Mouse (Mus musculus) limb, embryonic 14.5 days (tissue): ENCODE measurements around the gene Ccr4. TPM values are rescaled to one million over a fixed set of nuclear protein-coding genes. Genes with fewer than 3 reads are reported as not detected.
A peak's percentile ranks its signal among the peaks of the same experiment; 100 is the strongest.
"Not testable (repeated sequence)": the region's sequence is repeated elsewhere in the genome, so short reads cannot be mapped to it uniquely, and the experiment has no call there.

Experiments
- ATAC-seq: fragments of 200-750 bp; cut with Nextera tagmentation; 2 replicates; pipeline ENCODE4 v1.8.0; 2017; ENCODE audit warnings: low read depth, moderate number of reproducible peaks, moderate TSS enrichment; ENCODE audit not compliant: low FRiP score
- DNase-seq: peaks from one replicate; pipeline ENCODE4 v3.0.0-alpha.2; 2015; ENCODE audit warnings: low spot score
- H3K27ac ChIP-seq: fragments of 300-500 bp; sonication (generic); replicated peaks from 2 replicates; pipeline ENCODE4 v1.5.1; 2014; ENCODE audit warnings: low read depth, mild to moderate bottlenecking, low read length, moderate library complexity, mixed read lengths
- H3K27me3 ChIP-seq: fragments of 300-500 bp; sonication (generic); 2 replicates; pipeline ENCODE4 v1.6.1; 2014; ENCODE audit warnings: low read length, mixed read lengths; ENCODE audit not compliant: control insufficient read depth, insufficient read depth
- H3K36me3 ChIP-seq: fragments of 300-500 bp; sonication (generic); 2 replicates; pipeline ENCODE4 v1.6.1; 2014; ENCODE audit warnings: mild to moderate bottlenecking, low read length, moderate library complexity, mixed read lengths; ENCODE audit not compliant: control insufficient read depth, insufficient read depth
- H3K4me1 ChIP-seq: fragments of 300-500 bp; sonication (generic); 2 replicates; pipeline ENCODE4 v1.6.1; 2014; ENCODE audit warnings: antibody characterized with exemption, low read length, mixed read lengths; ENCODE audit not compliant: control insufficient read depth, insufficient read depth
- H3K4me2 ChIP-seq: fragments of 300-500 bp; sonication (generic); replicated peaks from 2 replicates; pipeline ENCODE4 v1.6.1; 2014; ENCODE audit warnings: low read depth, mild to moderate bottlenecking, low read length, moderate library complexity; ENCODE audit not compliant: severe bottlenecking
- H3K4me3 ChIP-seq: fragments of 300-500 bp; sonication (generic); replicated peaks from 2 replicates; pipeline ENCODE4 v1.5.1; 2014; ENCODE audit warnings: low read length
- H3K9ac ChIP-seq: fragments of 300-500 bp; sonication (generic); 2 replicates; pipeline ENCODE4 v1.6.1; 2014; ENCODE audit warnings: mild to moderate bottlenecking, low read depth, low read length, moderate library complexity; ENCODE audit not compliant: severe bottlenecking
- H3K9me3 ChIP-seq: fragments of 300-500 bp; sonication (generic); 2 replicates; pipeline ENCODE4 v1.6.1; 2016; ENCODE audit warnings: low read length; ENCODE audit not compliant: control insufficient read depth
- POLR2A ChIP-seq: fragments of 200-500 bp; IDR thresholded peaks from 2 replicates; pipeline ENCODE4 v1.8.0; 2012; ENCODE audit warnings: inconsistent platforms, mild to moderate bottlenecking, moderate library complexity, borderline replicate concordance; ENCODE audit not compliant: insufficient read depth, insufficient read length; ENCODE audit errors: extremely low read depth
- WGBS: fragments of 180-500 bp; shearing (Covaris S2); extraction: QIAGEN DNeasy Blood & Tissue Kit; methylation state at CpG from one replicate; pipeline ENCODE4 v1.1.7; 2014; 5-methylcytosine and 5-hydroxymethylcytosine counted together
- polyA plus RNA-seq, 2 experiments: library from polyadenylated mRNA; depleted of rRNA in 1 of 2; stranded (reverse) in 1 of 2; unstranded in 1 of 2; fragments of >200 nt; fragmentation: Nextera tagmentation in 1 of 2; extraction: Ambion mirVana in 1 of 2; gene quantifications; 2 replicates each; pipeline versions ENCODE4 v1.2.1 to v1.2.3; 2012 to 2014

Gene Ccr4
- polyA plus RNA-seq, 2 experiments: 1.2 to 2.7 TPM

- peaks cover 17% of the 10 kb centered on the region for H3K4me1 ChIP-seq
- H3K36me3 ChIP-seq: no peaks in the 10 kb centered on the region
- H3K4me3 ChIP-seq: no peak overlapping the region
- H3K4me2 ChIP-seq: no peak overlapping the region
- TF ChIP-seq POLR2A: no peak
- no peak overlapping the region for H3K27ac ChIP-seq
- no peak overlapping the region for H3K9ac ChIP-seq
- no peaks in the 10 kb centered on the region for H3K9me3 ChIP-seq
- ATAC-seq (no peak), DNase-seq (no peak)
- 87% methylated on average over 9 of the region's 9 CpGs for WGBS
- H3K27me3 ChIP-seq: no peaks in the 10 kb centered on the region
These were observed 17.8 kb upstream of the Ccr4 start for GRCm38 (mm10) chr9:114522501-114522900.

DNA sequence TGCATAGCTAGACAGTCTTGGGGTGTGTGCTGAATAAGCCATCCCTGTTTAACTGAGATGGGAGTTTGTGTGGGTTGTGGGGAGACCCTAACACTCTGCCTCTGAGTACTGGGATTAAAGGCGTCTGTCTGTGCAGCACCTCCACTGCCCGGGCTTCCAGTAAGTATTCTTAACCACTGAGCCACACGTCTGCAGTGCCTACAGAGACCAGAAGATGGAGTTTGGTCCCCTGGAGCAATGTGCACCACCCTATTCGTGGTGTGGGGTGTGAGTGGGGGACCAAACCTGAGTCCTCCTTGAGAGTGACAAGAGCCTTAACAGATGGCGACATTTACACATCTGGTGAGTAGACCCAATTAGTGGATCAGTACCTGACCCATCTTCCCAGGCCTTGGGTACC is 17.3 kb upstream of the Ccr4 start:
- WGBS: 59% methylated on average over 5 of the region's 5 CpGs
- Histone ChIP-seq H3K27ac (no peak overlapping the region), H3K9ac (no peak overlapping the region), H3K36me3 (no peaks in the 10 kb centered on the region), H3K4me3 (no peak overlapping the region), H3K4me2 (no peak overlapping the region), H3K27me3 (no peaks in the 10 kb centered on the region), H3K4me1 (peaks cover 14% of the 10 kb centered on the region), H3K9me3 (no peaks in the 10 kb centered on the region)
- DNase-seq: no peak
- ATAC-seq: no peak
- TF ChIP-seq POLR2A: no peak

DNA sequence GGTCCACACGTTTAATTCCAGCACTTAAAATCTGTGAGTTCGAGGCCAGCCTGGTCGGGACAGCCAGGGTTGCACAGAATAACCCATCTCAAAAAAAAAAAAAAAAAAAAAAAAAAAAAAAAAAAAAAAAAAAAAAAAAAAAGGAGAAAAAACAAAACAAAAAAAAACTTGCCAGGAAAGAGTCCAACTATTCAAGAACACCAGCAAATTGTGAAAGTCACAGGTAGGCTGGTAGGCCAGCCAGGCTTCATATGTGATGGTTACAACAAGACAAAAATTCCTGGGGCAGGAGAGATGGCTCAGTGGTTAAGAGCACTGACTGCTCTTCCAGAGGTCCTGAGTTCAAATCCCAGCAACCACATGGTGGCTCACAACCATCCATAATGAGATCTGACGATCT is 15.8 kb upstream of the Ccr4 start:
- H3K27me3 ChIP-seq, H3K4me2 ChIP-seq, ATAC-seq, H3K4me1 ChIP-seq, H3K27ac ChIP-seq, H3K4me3 ChIP-seq, H3K9me3 ChIP-seq, H3K36me3 ChIP-seq, H3K9ac ChIP-seq, DNase-seq: not testable (repeated sequence)
- WGBS: 73% methylated on average over 4 of the region's 4 CpGs

GRCm38 (mm10) chr9:114518812-114519477 is 14.2 kb upstream of the Ccr4 start:
- Histone ChIP-seq H3K27ac (no peak overlapping the region), H3K9ac (no peak overlapping the region), H3K27me3 (no peaks in the 10 kb centered on the region), H3K4me2 (no peak overlapping the region), H3K36me3 (peaks cover under 1% of the 10 kb centered on the region; the same call in 1 of the 2 replicates), H3K4me1 (no peaks in the 10 kb centered on the region), H3K9me3 (peaks cover under 1% of the 10 kb centered on the region; the same call in 1 of the 2 replicates), H3K4me3 (no peak overlapping the region)
- WGBS: 62% methylated on average over 9 of the region's 9 CpGs
- ATAC-seq: no peak
- DNase-seq: no peak
- no peak for TF ChIP-seq POLR2A

- H3K9ac ChIP-seq: no peak overlapping the region
- H3K4me1 ChIP-seq: no peaks in the 10 kb centered on the region
- ATAC-seq (no peak), DNase-seq (no peak)
- H3K4me3 ChIP-seq: no peak overlapping the region
- no peak overlapping the region for H3K27ac ChIP-seq
- no peaks in the 10 kb centered on the region for H3K27me3 ChIP-seq
- peaks cover 10% of the 10 kb centered on the region for H3K36me3 ChIP-seq
- H3K9me3 ChIP-seq: peaks cover 10% of the 10 kb centered on the region
- TF ChIP-seq POLR2A: no peak
- 79% methylated on average over 13 of the region's 13 CpGs for WGBS
- H3K4me2 ChIP-seq: no peak overlapping the region
These were observed 13.3 kb upstream of the Ccr4 start for GRCm38 (mm10) chr9:114517924-114518497.

GRCm38 (mm10) chr9:114515364-114515763 is 10.6 kb upstream of the Ccr4 start, which contains the start of gene C130032M10Rik:
Gene C130032M10Rik (plus strand): TSS chr9:114515697.
- ATAC-seq (peak; percentile 23; the same call in 1 of the 2 replicates), DNase-seq (no peak)
- H3K4me3 ChIP-seq: no peak within 1 kb of the TSS
- H3K9me3 ChIP-seq: peaks cover 15% of the 10 kb centered on the region
- H3K36me3 ChIP-seq: peaks cover 16% of the 10 kb centered on the region
- no peak within 1 kb of the TSS for H3K4me2 ChIP-seq
- no peaks in the 10 kb centered on the region for H3K27me3 ChIP-seq
- 72% methylated on average over 11 of the region's 11 CpGs for WGBS
- H3K9ac ChIP-seq: no peak within 1 kb of the TSS
- no peak for TF ChIP-seq POLR2A
- no peaks in the 10 kb centered on the region for H3K4me1 ChIP-seq
- H3K27ac ChIP-seq: peak within 1 kb of the TSS; percentile 41; the same call in 1 of the 2 replicates
